ENCODE assay signal across 13 mouse cellular contexts in genomic region chr14:52021568-52022212, GRCm38 (mm10). TPM values are rescaled to one million over a fixed set of nuclear protein-coding genes. Genes with fewer than 3 reads are reported as not detected.
A peak's percentile ranks its signal among the peaks of the same experiment; 100 is the strongest.
DNase-seq lines count a peak whose midpoint lies in the region; ATAC-seq and TF ChIP-seq lines count a peak whose summit lies in the region.
"Had no signal": no experiment of that assay in that cellular context is flagged by ENCODE, and none has a peak within 500 bp of the region (broad histone marks: within the 10 kb centered on the region; RNA-seq: fewer than 3 reads in every experiment).

No protein-coding gene starts in this region.

- no peak for DNase-seq in forebrain, embryonic 11.5 days (ENCODE audit: low spot score)
- DNase-seq in forebrain, postnatal 0 days, result no peak
- no peak for DNase-seq in kidney, adult 11 months
- no peak for DNase-seq in liver, embryonic 13.5 days
- DNase-seq in adrenal gland, adult 8-10 months, result no peak
- DNase-seq in T-cell, adult 2 months (ENCODE audit: low spot score), result no peak
- DNase-seq: heart, adult 11 months had no signal

- H3K36me3 ChIP-seq in forebrain, embryonic 11.5 days (ENCODE audit: control insufficient read depth, insufficient read depth, low read length), result no peaks in the 10 kb centered on the region
- no peaks in the 10 kb centered on the region for H3K36me3 ChIP-seq in forebrain, postnatal 0 days (ENCODE audit: insufficient read depth)
- H3K36me3 ChIP-seq in kidney, embryonic 16.5 days (ENCODE audit: insufficient read depth, low read length), result no peaks in the 10 kb centered on the region
- H3K36me3 ChIP-seq in liver, embryonic 13.5 days, result peaks cover 5% of the 10 kb centered on the region; the same call in 1 of the 2 replicates
- H3K36me3 ChIP-seq: stomach, embryonic 15.5 days had no signal

- 93% methylated on average over 8 of the region's 8 CpGs for WGBS in forebrain, embryonic 11.5 days
- WGBS in forebrain, postnatal 0 days, result 85% methylated on average over 8 of the region's 8 CpGs
- WGBS in kidney, embryonic 16.5 days, result 85% methylated on average over 8 of the region's 8 CpGs
- 80% methylated on average over 8 of the region's 8 CpGs for WGBS in bone marrow, adult 2 months
- 48% methylated on average over 8 of the region's 8 CpGs for WGBS in liver, embryonic 13.5 days (ENCODE audit: insufficient replicate concordance)

- no peak for TF ChIP-seq POLR2A in bone marrow, adult 2 months (IDR thresholded peaks at IDR 0.05; ENCODE audit: borderline replicate concordance, control insufficient read depth, low read depth, low read length)

- H3K27ac ChIP-seq in forebrain, embryonic 11.5 days (ENCODE audit: low read depth, low read length), result 0 out of 2 replicates have a peak overlapping the region, but pooled peaks have one; percentile 2
- no peak overlapping the region for H3K27ac ChIP-seq in forebrain, postnatal 0 days (ENCODE audit: low read depth, low read length)
- peak overlapping the region; percentile 99; the same call in 1 of the 2 replicates for H3K27ac ChIP-seq in kidney, embryonic 16.5 days (ENCODE audit: low read length)
- H3K27ac ChIP-seq in bone marrow, adult 2 months (ENCODE audit: control insufficient read depth, insufficient read depth, low read depth, low read length, poor library complexity), result peak overlapping the region; percentile 37; the same call in 1 of the 2 replicates
- peak overlapping the region; percentile 97 for H3K27ac ChIP-seq in liver, embryonic 13.5 days

- peaks cover 22% of the 10 kb centered on the region for H3K4me1 ChIP-seq in forebrain, embryonic 11.5 days (replicated peaks; ENCODE audit: control insufficient read depth, insufficient read depth, low read length)
- H3K4me1 ChIP-seq in forebrain, postnatal 0 days (ENCODE audit: insufficient read depth), result peaks cover 15% of the 10 kb centered on the region; the same call in 1 of the 2 replicates
- H3K4me1 ChIP-seq in kidney, embryonic 16.5 days (ENCODE audit: insufficient read depth, low read length), result peaks cover 54% of the 10 kb centered on the region
- peaks cover 1% of the 10 kb centered on the region; the same call in 1 of the 2 replicates for H3K4me1 ChIP-seq in bone marrow, adult 2 months (ENCODE audit: control insufficient read depth, insufficient read depth, low read length)
- H3K4me1 ChIP-seq in liver, embryonic 13.5 days (replicated peaks), result peaks cover 78% of the 10 kb centered on the region

- no peak overlapping the region for H3K4me3 ChIP-seq in forebrain, embryonic 11.5 days (ENCODE audit: low read depth, low read length)
- no peak overlapping the region for H3K4me3 ChIP-seq in forebrain, postnatal 0 days (ENCODE audit: low read depth, low read length)
- H3K4me3 ChIP-seq in kidney, embryonic 16.5 days (ENCODE audit: low read length), result no peak overlapping the region
- H3K4me3 ChIP-seq in bone marrow, adult 2 months (replicated peaks; ENCODE audit: control insufficient read depth, low read depth, low read length), result no peak overlapping the region
- H3K4me3 ChIP-seq in liver, embryonic 13.5 days (replicated peaks), result peak overlapping the region; percentile 77; the same call in 1 of the 2 replicates

- no peaks in the 10 kb centered on the region for H3K27me3 ChIP-seq in forebrain, embryonic 11.5 days (ENCODE audit: control insufficient read depth, insufficient read depth, low read length)
- no peaks in the 10 kb centered on the region for H3K27me3 ChIP-seq in forebrain, postnatal 0 days (ENCODE audit: insufficient read depth, low read length)
- no peaks in the 10 kb centered on the region for H3K27me3 ChIP-seq in kidney, embryonic 16.5 days (ENCODE audit: insufficient read depth, low read length)
- no peaks in the 10 kb centered on the region for H3K27me3 ChIP-seq in liver, embryonic 13.5 days
- H3K27me3 ChIP-seq: stomach, embryonic 15.5 days had no signal

- TF ChIP-seq CTCF in forebrain, postnatal 0 days (IDR thresholded peaks at IDR 0.05; ENCODE audit: low read depth), result no peak
- no peak for TF ChIP-seq CTCF in bone marrow, adult 2 months (IDR thresholded peaks at IDR 0.05; ENCODE audit: control insufficient read depth, insufficient read depth, low read length)

- ATAC-seq in forebrain, embryonic 11.5 days (replicated peaks; ENCODE audit: low FRiP score), result no peak
- no peak for ATAC-seq in forebrain, postnatal 0 days
- no peak for ATAC-seq in kidney, embryonic 16.5 days (ENCODE audit: low FRiP score, low TSS enrichment)
- peak; percentile 4; the same call in 1 of the 2 replicates for ATAC-seq in liver, embryonic 13.5 days (ENCODE audit: low read depth)

- H3K4me2 ChIP-seq in forebrain, embryonic 11.5 days (ENCODE audit: low read depth, low read length, severe bottlenecking), result no peak overlapping the region
- H3K4me2 ChIP-seq in forebrain, postnatal 0 days (ENCODE audit: low read depth), result no peak overlapping the region
- no peak overlapping the region for H3K4me2 ChIP-seq in kidney, embryonic 16.5 days (replicated peaks; ENCODE audit: low read depth, low read length)
- peak overlapping the region; percentile 88 for H3K4me2 ChIP-seq in liver, embryonic 13.5 days

- H3K9me3 ChIP-seq in forebrain, embryonic 11.5 days (ENCODE audit: control insufficient read depth, low read length), result no peaks in the 10 kb centered on the region
- no peaks in the 10 kb centered on the region for H3K9me3 ChIP-seq in forebrain, postnatal 0 days (ENCODE audit: low read length)
- H3K9me3 ChIP-seq in kidney, embryonic 16.5 days (ENCODE audit: low read length), result no peaks in the 10 kb centered on the region
- H3K9me3 ChIP-seq in liver, embryonic 13.5 days (replicated peaks), result no peaks in the 10 kb centered on the region
- H3K9me3 ChIP-seq: stomach, embryonic 15.5 days had no signal

- H3K9ac ChIP-seq in forebrain, embryonic 11.5 days (ENCODE audit: low read length), result no peak overlapping the region
- H3K9ac ChIP-seq in forebrain, postnatal 0 days, result no peak overlapping the region
- no peak overlapping the region for H3K9ac ChIP-seq in kidney, embryonic 16.5 days (replicated peaks; ENCODE audit: low read length)
- peak overlapping the region; percentile 92 for H3K9ac ChIP-seq in liver, embryonic 13.5 days

RNA-seq across cellular contexts. Expression of gene Zfp219, which starts 1.2 kb away (rescaled TPM):
- polyA plus RNA-seq in forebrain, embryonic 11.5 days (2014; fragmentation: Nextera tagmentation; extraction: Ambion mirVana), result 105 and 116 TPM in 2 replicates
- 37.2 and 51.4 TPM in 2 replicates for total RNA-seq in forebrain, postnatal 0 days (2014; rRNA removed)
- 16.6 and 19.8 TPM in 2 replicates for polyA plus RNA-seq in forebrain, postnatal 0 days (2015; fragmentation: Nextera tagmentation; extraction: Ambion mirVana)
- 38.9 and 39.2 TPM in 2 replicates for polyA plus RNA-seq in kidney, embryonic 16.5 days (2015; fragmentation: Nextera tagmentation; extraction: Ambion mirVana)
- 16.1 and 25.9 TPM in 2 replicates for polyA plus RNA-seq in bone marrow, adult 2 months (2011; ENCODE audit: insufficient read depth, insufficient read length, low replicate concordance, missing spikeins)
- polyA plus RNA-seq in liver, embryonic 13.5 days (2015; fragmentation: Nextera tagmentation; extraction: Ambion mirVana), result 10.1 and 10.5 TPM in 2 replicates
- total RNA-seq in adrenal gland, adult 8-10 months (2022), result 10 to 100 TPM; 52.7 to 86.6 (median 71.6) TPM

RNA-seq across cellular contexts. Expression of gene Tmem253, which starts 6.2 kb away (rescaled TPM):
- polyA plus RNA-seq in forebrain, embryonic 11.5 days (2014; fragmentation: Nextera tagmentation; extraction: Ambion mirVana), result 0.92 and 0.95 TPM in 2 replicates
- 0.38 TPM in 1 of 2 replicates, not detected in the other for total RNA-seq in forebrain, postnatal 0 days (2014; rRNA removed)
- 0.67 TPM in 1 of 2 replicates, not detected in the other for polyA plus RNA-seq in forebrain, postnatal 0 days (2015; fragmentation: Nextera tagmentation; extraction: Ambion mirVana)
- 1.0 and 1.6 TPM in 2 replicates for polyA plus RNA-seq in kidney, embryonic 16.5 days (2015; fragmentation: Nextera tagmentation; extraction: Ambion mirVana)
- not detected in 2 replicates for polyA plus RNA-seq in bone marrow, adult 2 months (2011; ENCODE audit: insufficient read depth, insufficient read length, low replicate concordance, missing spikeins)
- polyA plus RNA-seq in liver, embryonic 13.5 days (2015; fragmentation: Nextera tagmentation; extraction: Ambion mirVana), result 0.09 and 0.20 TPM in 2 replicates
- total RNA-seq in adrenal gland, adult 8-10 months (2022), result 1 to 10 TPM; 1.1 to 2.2 (median 1.6) TPM
- total RNA-seq: liver, adult 2 months had no signal

RNA-seq across cellular contexts. Expression of gene Olfr221, which starts 20.6 kb away (rescaled TPM):
- not detected in 2 replicates for polyA plus RNA-seq in forebrain, embryonic 11.5 days (2014; fragmentation: Nextera tagmentation; extraction: Ambion mirVana)
- not detected in 2 replicates for total RNA-seq in forebrain, postnatal 0 days (2014; rRNA removed)
- not detected in 2 replicates for polyA plus RNA-seq in forebrain, postnatal 0 days (2015; fragmentation: Nextera tagmentation; extraction: Ambion mirVana)
- not detected in 2 replicates for polyA plus RNA-seq in kidney, embryonic 16.5 days (2015; fragmentation: Nextera tagmentation; extraction: Ambion mirVana)
- not detected in 2 replicates for polyA plus RNA-seq in bone marrow, adult 2 months (2011; ENCODE audit: insufficient read depth, insufficient read length, low replicate concordance, missing spikeins)
- not detected in 2 replicates for polyA plus RNA-seq in liver, embryonic 13.5 days (2015; fragmentation: Nextera tagmentation; extraction: Ambion mirVana)
- not detected for total RNA-seq in adrenal gland, adult 8-10 months (2022)
- total RNA-seq: liver, adult 2 months had no signal
- polyA plus RNA-seq: embryonic facial prominence, embryonic 11.5 days; liver, adult 2 months; myocyte; stomach, embryonic 15.5 days had no signal

RNA-seq across cellular contexts. Expression of gene Arhgef40, which starts 37.2 kb away (rescaled TPM):
- polyA plus RNA-seq in forebrain, embryonic 11.5 days (2014; fragmentation: Nextera tagmentation; extraction: Ambion mirVana), result 93.3 and 99.7 TPM in 2 replicates
- total RNA-seq in forebrain, postnatal 0 days (2014; rRNA removed), result 61.6 and 84.6 TPM in 2 replicates
- polyA plus RNA-seq in forebrain, postnatal 0 days (2015; fragmentation: Nextera tagmentation; extraction: Ambion mirVana), result 27.3 and 46.8 TPM in 2 replicates
- polyA plus RNA-seq in kidney, embryonic 16.5 days (2015; fragmentation: Nextera tagmentation; extraction: Ambion mirVana), result 92.1 and 97.8 TPM in 2 replicates
- 21.3 and 23.7 TPM in 2 replicates for polyA plus RNA-seq in bone marrow, adult 2 months (2011; ENCODE audit: insufficient read depth, insufficient read length, low replicate concordance, missing spikeins)
- 16.5 and 19.7 TPM in 2 replicates for polyA plus RNA-seq in liver, embryonic 13.5 days (2015; fragmentation: Nextera tagmentation; extraction: Ambion mirVana)
- 10 to 100 TPM; 40.7 to 74.9 (median 57.2) TPM for total RNA-seq in adrenal gland, adult 8-10 months (2022)
